Mouse (Mus musculus) Muller cell, postnatal 12 days (primary cell): ENCODE measurements around the gene Zfc3h1.
A peak's percentile ranks its signal among the peaks of the same experiment; 100 is the strongest.

Experiments
- DNase-seq: peaks from one replicate; pipeline ENCODE4 v3.0.0-alpha.2; 2015; ENCODE audit errors: inconsistent ontology term

Zfc3h1 gene

GRCm38 (mm10) chr10:115385018-115386002 is 551 bp downstream of the Zfc3h1 start:
- DNase-seq: peak; percentile 73

- DNase-seq: no peak
Measured at GRCm38 (mm10) chr10:115387891-115388290, 3.1 kb downstream of the Zfc3h1 start.

- no peak for DNase-seq
Measured at GRCm38 (mm10) chr10:115391076-115391475, 6.3 kb downstream of the Zfc3h1 start.

DNA sequence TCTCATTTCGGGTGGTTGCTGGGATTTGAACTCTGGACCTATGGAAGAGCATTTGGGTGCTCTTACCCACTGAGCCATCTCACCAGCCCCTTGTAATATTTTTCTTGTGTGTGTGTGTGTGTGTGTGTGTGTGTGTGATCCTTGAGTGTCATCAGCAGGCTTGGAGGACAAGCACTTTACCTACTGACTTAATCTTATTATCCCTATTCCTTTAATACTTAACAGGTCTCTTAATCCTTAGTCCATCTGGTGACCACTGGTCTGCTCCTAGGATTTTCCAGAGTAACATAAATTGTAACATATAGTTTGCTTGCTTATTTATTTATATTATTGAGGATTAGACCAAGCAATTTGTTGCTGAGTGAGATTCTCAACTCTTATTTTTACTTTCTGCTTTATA is 7.1 kb downstream of the Zfc3h1 start:
- DNase-seq: no peak

DNA sequence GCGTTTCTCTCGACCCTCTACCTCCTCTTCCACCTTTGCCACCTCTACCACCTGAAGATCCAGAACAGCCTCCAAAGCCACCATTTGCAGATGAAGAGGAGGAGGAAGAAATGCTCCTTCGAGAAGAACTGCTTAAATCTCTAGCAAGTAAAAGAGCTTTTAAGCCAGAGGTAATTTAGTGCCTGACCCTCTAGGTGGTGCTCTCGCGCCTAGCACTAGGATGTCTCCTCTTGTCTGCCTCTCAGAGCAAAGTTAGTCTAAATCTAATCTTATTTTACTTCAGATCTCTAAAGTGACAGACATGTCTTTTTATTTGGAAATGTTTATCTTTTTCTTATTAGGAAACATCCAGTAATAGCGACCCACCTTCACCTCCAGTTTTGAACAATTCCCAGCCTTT is 21.6 kb downstream of the Zfc3h1 start:
- DNase-seq: peak; percentile 54

DNA sequence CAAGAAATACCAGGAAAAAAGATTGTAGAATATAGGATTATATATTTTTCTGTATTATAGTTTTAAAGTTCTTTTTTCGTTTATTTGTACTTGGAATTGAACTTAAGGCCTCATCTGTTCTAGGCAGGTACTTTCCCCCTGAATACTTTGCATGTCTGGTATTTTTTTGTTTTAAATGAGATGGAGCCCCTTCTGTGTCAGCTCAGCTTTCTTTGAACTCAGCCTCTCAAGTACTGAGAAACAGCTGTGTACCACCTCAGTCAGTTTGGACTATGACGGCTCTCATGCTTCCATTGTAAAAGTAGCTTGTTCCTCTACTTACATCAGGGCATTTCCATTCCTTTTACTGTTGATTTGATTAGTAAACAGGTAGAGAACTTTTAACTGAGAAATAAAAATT is 28.7 kb downstream of the Zfc3h1 start:
- DNase-seq: no peak

DNA sequence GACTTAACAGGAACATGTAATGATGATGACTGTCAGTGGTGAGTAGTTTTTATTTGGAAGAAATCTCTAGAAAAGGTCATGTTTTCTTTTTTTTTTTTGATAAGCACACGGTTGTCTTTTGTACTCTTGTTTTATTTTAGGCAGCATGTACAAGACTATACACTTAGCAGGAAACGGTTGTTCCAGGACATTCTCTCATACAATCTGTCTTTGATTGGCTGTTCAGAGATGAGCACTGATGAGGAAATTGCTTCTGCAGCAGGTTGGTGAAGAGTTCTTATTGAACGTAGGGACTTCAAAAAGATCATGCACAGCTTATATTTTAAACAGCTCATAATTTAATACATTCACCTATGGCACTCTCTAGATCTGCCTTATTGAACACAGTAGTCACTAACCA is 29.3 kb downstream of the Zfc3h1 start:
- no peak for DNase-seq

- no peak for DNase-seq
Measured at GRCm38 (mm10) chr10:115421976-115422375, 37.2 kb downstream of the Zfc3h1 start.

DNA sequence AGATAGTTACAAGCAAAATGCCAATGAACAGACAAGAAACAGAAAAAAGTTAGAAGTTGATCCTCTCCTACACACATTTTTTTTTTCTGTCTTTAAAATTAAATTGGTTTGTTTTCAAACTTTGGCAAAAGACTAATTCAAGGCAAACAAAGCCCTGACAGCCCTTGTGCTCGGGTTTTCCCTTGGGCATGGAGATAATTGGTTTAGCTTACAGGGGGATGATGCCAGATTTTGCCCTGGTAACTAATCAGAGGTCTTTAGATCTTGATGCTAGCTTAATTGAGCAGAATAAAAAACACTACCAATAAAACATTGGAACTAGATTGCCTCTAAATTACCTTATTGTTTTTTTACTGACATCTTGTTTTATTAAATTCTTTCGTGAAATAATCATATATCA is 40.6 kb downstream of the Zfc3h1 start:
- no peak for DNase-seq

- DNase-seq: no peak
Measured at GRCm38 (mm10) chr10:115437286-115437685, 52.5 kb downstream of the Zfc3h1 start.

GRCm38 (mm10) chr10:115448614-115449013 is 63.9 kb downstream of the Zfc3h1 start:
- no peak for DNase-seq

- DNase-seq: no peak
Measured at GRCm38 (mm10) chr10:115457368-115458021, 72.7 kb downstream of the Zfc3h1 start.

DNA sequence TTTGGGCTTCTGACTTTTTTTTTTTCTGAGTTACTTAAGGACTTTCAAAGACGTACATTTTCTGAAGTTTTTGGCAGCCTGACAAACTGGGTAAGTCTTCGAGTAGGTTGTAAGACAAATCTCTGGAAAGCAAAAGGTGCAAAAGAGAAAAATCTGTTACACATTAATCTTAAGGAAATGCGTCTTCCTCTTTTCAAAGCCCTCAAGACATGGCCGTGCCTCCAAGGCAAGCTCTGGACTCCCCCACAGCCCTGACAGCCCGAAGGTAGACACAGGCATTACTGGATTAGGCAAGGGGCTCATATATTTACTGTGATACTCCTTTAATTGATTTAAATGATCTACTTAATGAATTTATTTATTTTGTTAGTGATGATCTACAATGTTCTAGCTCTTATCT is 77.9 kb downstream of the Zfc3h1 start:
- DNase-seq: no peak

DNA sequence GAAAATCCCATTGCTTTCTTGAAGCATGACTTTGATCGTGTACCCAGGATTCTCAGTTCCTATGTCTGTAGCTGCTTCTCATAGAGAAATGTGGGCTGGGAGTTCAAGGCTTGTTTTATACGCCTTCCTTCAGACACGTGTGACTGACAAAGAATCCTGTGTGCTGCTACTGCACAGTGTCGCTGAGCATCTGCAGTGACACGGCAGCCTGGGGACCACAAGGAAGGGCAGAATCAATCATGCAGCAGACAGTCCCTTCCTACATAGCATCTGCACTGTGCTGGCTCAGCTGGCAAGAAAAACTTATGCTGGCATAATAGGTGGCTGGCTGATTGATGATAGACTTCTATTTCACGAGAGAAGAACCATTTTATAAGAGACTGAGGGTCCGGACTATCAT is 80.3 kb downstream of the Zfc3h1 start:
- no peak for DNase-seq

- DNase-seq: no peak
Measured at GRCm38 (mm10) chr10:115465778-115466177, 81.0 kb downstream of the Zfc3h1 start.

DNA sequence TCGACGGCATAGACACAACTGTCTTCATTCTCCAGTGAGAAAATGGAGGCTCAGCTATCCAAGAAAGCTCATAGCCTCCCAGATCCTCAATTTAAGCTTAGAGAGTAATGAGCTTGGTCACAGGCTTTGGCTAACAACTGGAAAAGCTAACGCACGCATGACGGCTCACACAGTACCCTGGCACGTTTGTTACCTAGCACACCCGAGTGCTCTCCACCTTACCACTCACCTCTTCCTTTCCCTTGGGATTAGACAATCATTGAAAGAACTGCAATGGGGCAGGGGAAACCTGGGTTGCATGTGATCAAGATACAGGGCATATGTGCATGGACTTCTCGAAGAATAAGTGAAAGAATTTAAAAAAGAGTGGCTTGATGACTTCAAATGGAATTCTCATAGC is 83.2 kb downstream of the Zfc3h1 start:
- no peak for DNase-seq

GRCm38 (mm10) chr10:115468632-115469031 is 83.9 kb downstream of the Zfc3h1 start:
- no peak for DNase-seq

DNA sequence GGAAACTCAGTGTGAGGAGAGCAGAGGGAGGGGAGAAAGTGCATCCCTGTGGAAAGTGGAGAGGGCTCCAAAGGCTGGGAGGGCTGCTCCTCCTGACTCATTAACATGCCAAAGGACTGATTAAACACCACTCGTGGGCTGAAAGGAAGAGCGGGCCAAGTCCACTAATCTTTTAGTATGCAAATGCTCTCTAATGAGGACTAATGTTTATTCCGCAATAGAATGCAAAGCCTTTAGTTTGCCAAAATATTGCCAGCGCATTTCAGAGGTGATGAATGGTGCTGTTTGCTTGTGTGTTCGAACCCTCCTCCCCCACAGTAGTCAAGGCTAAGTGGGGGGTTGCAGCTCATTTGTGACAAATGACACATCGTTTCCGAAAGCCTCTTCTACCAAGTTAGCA is 84.3 kb downstream of the Zfc3h1 start:
- DNase-seq: peak; percentile 96

GRCm38 (mm10) chr10:115470621-115471334 is 86.0 kb downstream of the Zfc3h1 start:
- DNase-seq: no peak

DNA sequence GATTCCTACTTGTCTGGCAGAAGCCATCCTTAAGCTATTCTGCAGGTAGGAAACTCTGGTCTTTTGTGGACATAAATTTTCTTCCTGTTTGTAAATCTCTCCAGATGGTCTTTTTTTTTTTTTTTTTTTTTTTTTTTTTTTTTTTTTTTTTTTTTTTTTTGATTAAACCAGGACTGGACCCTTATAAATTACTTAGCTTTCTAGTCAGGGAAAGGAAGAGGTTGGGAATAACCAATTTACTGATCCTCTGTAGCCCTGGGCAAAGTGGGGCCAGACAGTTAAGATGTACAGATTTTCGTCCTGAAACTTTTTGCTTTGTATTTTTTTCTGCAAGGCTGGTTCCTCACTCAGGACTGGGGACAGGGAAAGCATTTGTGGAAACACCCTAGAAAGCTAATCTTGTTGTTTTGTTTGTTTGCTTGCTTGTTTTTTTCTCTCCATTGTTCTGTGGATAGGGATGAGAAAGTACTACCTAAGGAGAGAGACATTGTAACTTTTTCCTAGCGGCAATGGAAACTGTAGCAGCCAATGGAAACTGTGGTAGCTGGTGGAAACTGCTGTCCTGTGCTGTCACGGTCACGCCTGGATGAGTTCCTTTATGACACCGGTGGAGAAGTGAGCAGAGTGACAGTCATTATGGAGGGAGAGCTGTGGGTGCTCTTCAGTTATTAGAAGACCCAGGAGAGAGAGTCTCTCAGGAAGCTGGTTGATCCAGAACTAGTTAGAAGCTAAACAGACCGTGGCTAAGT is 88.6 kb downstream of the Zfc3h1 start:
- no peak for DNase-seq

DNA sequence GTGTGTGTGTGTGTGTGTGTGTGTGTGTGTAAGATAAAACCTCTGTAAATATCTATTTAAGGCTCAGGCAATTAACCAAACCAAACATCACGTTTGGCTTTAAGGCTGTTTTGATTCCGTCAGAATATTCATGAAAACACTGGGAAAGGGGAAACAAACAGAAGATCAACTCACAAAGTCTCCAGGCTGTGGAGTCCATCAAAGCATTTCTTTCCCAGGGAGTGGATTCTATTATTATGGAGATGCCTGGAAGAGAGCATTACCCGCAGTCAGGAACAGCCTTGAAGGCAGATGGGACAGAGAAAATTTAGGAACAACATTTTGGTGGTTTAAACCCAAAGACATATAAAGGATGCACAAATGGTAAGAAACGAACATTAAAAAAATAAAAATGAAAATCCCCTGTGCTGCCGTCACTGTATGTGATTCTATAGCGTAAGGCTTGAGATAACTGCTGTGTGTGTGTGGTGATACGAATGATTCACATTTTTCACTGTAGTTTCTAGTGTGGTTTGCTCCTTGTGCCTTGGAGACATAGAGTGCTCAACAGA is 90.3 kb downstream of the Zfc3h1 start:
- no peak for DNase-seq
